Mouse (Mus musculus): ENCODE results near the gene Cxcl12.

Gene Cxcl12

GRCm38 (mm10) chr6:117175113-117175793 is 6.9 kb downstream of the Cxcl12 start:
- no peak for DNase-seq

GRCm38 (mm10) chr6:117176406-117176805 is 8.1 kb downstream of the Cxcl12 start:
- no peak for DNase-seq

GRCm38 (mm10) chr6:117180303-117180702 is 12.0 kb downstream of the Cxcl12 start:
- DNase-seq = no peak

GRCm38 (mm10) chr6:117185381-117185780 is 17.0 kb downstream of the Cxcl12 start:
- DNase-seq = no peak

- DNase-seq = no peak
Measured at GRCm38 (mm10) chr6:117190453-117190852, 22.1 kb downstream of the Cxcl12 start.

- no peak for DNase-seq
Measured at GRCm38 (mm10) chr6:117191741-117192140, 23.4 kb downstream of the Cxcl12 start.

- no peak for DNase-seq
Measured at GRCm38 (mm10) chr6:117192678-117193077, 24.3 kb downstream of the Cxcl12 start.

GRCm38 (mm10) chr6:117195270-117195669 is 26.9 kb downstream of the Cxcl12 start:
- no peak for DNase-seq

GRCm38 (mm10) chr6:117198871-117199270 is 30.5 kb downstream of the Cxcl12 start:
- DNase-seq = no peak

GRCm38 (mm10) chr6:117199718-117200117 is 31.4 kb downstream of the Cxcl12 start:
- DNase-seq = no peak

GRCm38 (mm10) chr6:117200916-117201315 is 32.6 kb downstream of the Cxcl12 start:
- no peak for DNase-seq

- no peak for DNase-seq
Measured at GRCm38 (mm10) chr6:117201396-117201795, 33.1 kb downstream of the Cxcl12 start.

GRCm38 (mm10) chr6:117201859-117202258 is 33.5 kb downstream of the Cxcl12 start:
- DNase-seq = no peak

GRCm38 (mm10) chr6:117202856-117203400 is 34.6 kb downstream of the Cxcl12 start:
- DNase-seq = no peak

- no peak for DNase-seq
Measured at GRCm38 (mm10) chr6:117204112-117204511, 35.8 kb downstream of the Cxcl12 start.

- DNase-seq = no peak
Measured at GRCm38 (mm10) chr6:117206834-117207233, 38.5 kb downstream of the Cxcl12 start.

GRCm38 (mm10) chr6:117207289-117207688 is 39.0 kb downstream of the Cxcl12 start:
- no peak for DNase-seq

- DNase-seq = no peak
Measured at GRCm38 (mm10) chr6:117210086-117210485, 41.8 kb downstream of the Cxcl12 start.

GRCm38 (mm10) chr6:117210536-117210935 is 42.2 kb downstream of the Cxcl12 start:
- no peak for DNase-seq

- no peak for DNase-seq
Measured at GRCm38 (mm10) chr6:117214506-117214905, 46.2 kb downstream of the Cxcl12 start.

GRCm38 (mm10) chr6:117218442-117219299 is 50.3 kb downstream of the Cxcl12 start:
- no peak for DNase-seq

GRCm38 (mm10) chr6:117219300-117219680 is 51.0 kb downstream of the Cxcl12 start:
- DNase-seq = no peak

- DNase-seq = no peak
Measured at GRCm38 (mm10) chr6:117219911-117220481, 51.7 kb downstream of the Cxcl12 start.

Data from spleen, adult 18-20 months (tissue).